ENCODE assay signal across 9 mouse cellular contexts in genomic region chr2:147877543-147877904, GRCm38 (mm10).
DNase-seq lines count a peak whose midpoint lies in the region; ATAC-seq and TF ChIP-seq lines count a peak whose summit lies in the region.
"Had no signal": no experiment of that assay in that cellular context is flagged by ENCODE, and none has a peak within 500 bp of the region (broad histone marks: within the 10 kb centered on the region; RNA-seq: fewer than 3 reads in every experiment).

No protein-coding gene starts in this region.

- no peak for TF ChIP-seq EP300 in heart, postnatal 0 days (IDR thresholded peaks at IDR 0.05; ENCODE audit: low read depth)

- no peaks in the 10 kb centered on the region for H3K4me1 ChIP-seq in heart, postnatal 0 days (ENCODE audit: control insufficient read depth, insufficient read depth)
- peaks cover 7% of the 10 kb centered on the region for H3K4me1 ChIP-seq in embryonic facial prominence, embryonic 15.5 days
- no peaks in the 10 kb centered on the region for H3K4me1 ChIP-seq in intestine, postnatal 0 days (replicated peaks; ENCODE audit: control insufficient read depth, insufficient read depth, low read length)

- ATAC-seq in heart, postnatal 0 days (ENCODE audit: insufficient read depth, low read depth), result no peak
- no peak for ATAC-seq in embryonic facial prominence, embryonic 15.5 days (ENCODE audit: insufficient number of reproducible peaks, low FRiP score, low TSS enrichment, low read depth)
- ATAC-seq in intestine, postnatal 0 days, result no peak

- H3K4me3 ChIP-seq in heart, postnatal 0 days (ENCODE audit: low read depth, low read length), result no peak overlapping the region
- peak overlapping the region; percentile 32; the same call in 1 of the 2 replicates for H3K4me3 ChIP-seq in embryonic facial prominence, embryonic 15.5 days (replicated peaks)
- peak overlapping the region; percentile 38; the same call in 1 of the 2 replicates for H3K4me3 ChIP-seq in intestine, postnatal 0 days (ENCODE audit: low read depth, low read length)
- H3K4me3 ChIP-seq in myocyte, result no peak overlapping the region

- no peak overlapping the region for H3K27ac ChIP-seq in heart, postnatal 0 days (ENCODE audit: low read depth)
- H3K27ac ChIP-seq in embryonic facial prominence, embryonic 15.5 days (replicated peaks), result no peak overlapping the region
- H3K27ac ChIP-seq in intestine, postnatal 0 days (ENCODE audit: low read depth, low read length), result no peak overlapping the region

- 15% methylated on average over 4 of the region's 4 CpGs for WGBS in heart, postnatal 0 days
- 9% methylated on average over 4 of the region's 4 CpGs for WGBS in embryonic facial prominence, embryonic 15.5 days
- 13% methylated on average over 4 of the region's 4 CpGs for whole genome bisulfite sequencing in intestine, postnatal 0 days

- H3ac ChIP-seq in myocyte (ENCODE audit: control insufficient read depth, insufficient read length), result no peak overlapping the region

- H3K9ac ChIP-seq in heart, postnatal 0 days (replicated peaks; ENCODE audit: low read depth, low read length), result no peak overlapping the region
- no peak overlapping the region for H3K9ac ChIP-seq in embryonic facial prominence, embryonic 15.5 days
- H3K9ac ChIP-seq in intestine, postnatal 0 days (ENCODE audit: low read depth, low read length), result no peak overlapping the region

- no peak for TF ChIP-seq POLR2A in myocyte (IDR thresholded peaks at IDR 0.05; ENCODE audit: insufficient read length, low read depth)

- H3K4me2 ChIP-seq in heart, postnatal 0 days (ENCODE audit: low read depth, low read length), result peak overlapping the region; percentile 63
- H3K4me2 ChIP-seq in embryonic facial prominence, embryonic 15.5 days (replicated peaks), result peak overlapping the region; percentile 40
- peak overlapping the region; percentile 65 for H3K4me2 ChIP-seq in intestine, postnatal 0 days (replicated peaks; ENCODE audit: low read depth)
- H3K4me2 ChIP-seq in myocyte (ENCODE audit: low read depth), result peak overlapping the region; percentile 63

- H3K79me2 ChIP-seq in myocyte (ENCODE audit: control insufficient read depth, insufficient read depth), result no peaks in the 10 kb centered on the region

- H3K9me3 ChIP-seq in heart, postnatal 0 days (replicated peaks; ENCODE audit: control insufficient read depth, low read length), result no peaks in the 10 kb centered on the region
- H3K9me3 ChIP-seq in embryonic facial prominence, embryonic 15.5 days (replicated peaks), result no peaks in the 10 kb centered on the region
- H3K9me3 ChIP-seq in intestine, postnatal 0 days (ENCODE audit: control insufficient read depth), result no peaks in the 10 kb centered on the region

- DNase-seq in heart, postnatal 0 days (ENCODE audit: low spot score), result no peak
- no peak for DNase-seq in heart, adult 9 months (ENCODE audit: low spot score in 2 of 2)
- no peak for DNase-seq in left cerebral cortex, adult 8-10 months (ENCODE audit: low spot score in 2 of 2)
- no peak for DNase-seq in right cerebral cortex, postnatal 4 days
- no peak for DNase-seq in layer of hippocampus, adult 11-12 months (ENCODE audit: low spot score)
- DNase-seq: cerebellum, postnatal 25 days had no signal

- TF ChIP-seq CTCF in heart, postnatal 0 days (IDR thresholded peaks at IDR 0.05; ENCODE audit: low read depth), result no peak
- TF ChIP-seq CTCF in intestine, postnatal 0 days (IDR thresholded peaks at IDR 0.05; ENCODE audit: low read depth), result no peak

- no peaks in the 10 kb centered on the region for H3K36me3 ChIP-seq in heart, postnatal 0 days (replicated peaks; ENCODE audit: control insufficient read depth, insufficient read depth, low read length)
- no peaks in the 10 kb centered on the region for H3K36me3 ChIP-seq in embryonic facial prominence, embryonic 15.5 days
- no peaks in the 10 kb centered on the region for H3K36me3 ChIP-seq in intestine, postnatal 0 days (ENCODE audit: control insufficient read depth, insufficient read depth)
- H3K36me3 ChIP-seq in myocyte (ENCODE audit: control insufficient read depth, insufficient read depth), result no peaks in the 10 kb centered on the region

- H3K27me3 ChIP-seq in heart, postnatal 0 days (ENCODE audit: control insufficient read depth, insufficient read depth, low read length), result 0 out of 2 replicates have a peak, but pooled peaks cover 5% of the 10 kb centered on the region
- no peaks in the 10 kb centered on the region for H3K27me3 ChIP-seq in embryonic facial prominence, embryonic 15.5 days
- peaks cover 4% of the 10 kb centered on the region; the same call in 1 of the 2 replicates for H3K27me3 ChIP-seq in intestine, postnatal 0 days (replicated peaks; ENCODE audit: control insufficient read depth, insufficient read depth, low read length)
- H3K27me3 ChIP-seq in myocyte (ENCODE audit: control insufficient read depth, insufficient read depth, insufficient read length), result no peaks in the 10 kb centered on the region

TF ChIP-seq in myocyte, 11 proteins besides CTCF, POLR2A, EP300 and RAD21:
- TF ChIP-seq REST (IDR thresholded peaks at IDR 0.05; ENCODE audit: insufficient read depth, insufficient read length) (no peak), E2F4 (IDR thresholded peaks at IDR 0.05; ENCODE audit: insufficient read depth) (no peak), POLR2AphosphoS2 (IDR thresholded peaks at IDR 0.05; ENCODE audit: insufficient read length, low read depth) (no peak), MYOG (IDR thresholded peaks at IDR 0.05; ENCODE audit: control insufficient read depth in 1 of 3, insufficient read depth in 1 of 3, insufficient read length in 2 of 3, low read depth in 2 of 3) (no peak), MAX (IDR thresholded peaks at IDR 0.05; ENCODE audit: low read depth) (no peak)
TF ChIP-seq in myocyte: peak in this region for 0.

Comparison
In these comparisons a context has a peak if more than half of its experiments do, and no peak if none do; other contexts are left out.
1. H3K4me3 ChIP-seq: peak in embryonic facial prominence, embryonic 15.5 days (single experiment) and intestine, postnatal 0 days (single experiment); none in heart, postnatal 0 days (single experiment) and myocyte (single experiment).
2. Peak in every context shown above with its lines, with median percentiles within 50 percentile points of each other: H3K4me2 ChIP-seq.